Mouse (Mus musculus) CH12.LX (cell line): ENCODE measurements at regions not wholly inside any gene's neighbourhood (a gene's known extent, or its start where the extent isn't known, plus 50 kb on each side); places are given as distances from the start of the nearest gene placed in this dataset.

Source experiments
- DNase-seq: peaks from one replicate; pipeline ENCODE4 v3.0.0-alpha.2; 2013; ENCODE audit errors: extremely low read depth
- H3K27ac ChIP-seq: 2 replicates; pipeline ENCODE4 v1.5.1; 2012; ENCODE audit warnings: low read depth, mild to moderate bottlenecking, control low read depth, moderate library complexity; ENCODE audit not compliant: insufficient read depth
- H3K27me3 ChIP-seq: replicated peaks from 2 replicates; pipeline ENCODE3; 2012; ENCODE audit warnings: inconsistent platforms
- H3K36me3 ChIP-seq, 2 experiments: replicated peaks in 1 of 2; 2 replicates each; pipeline versions ENCODE3 to v1.6.1; 2012; ENCODE audit warnings: inconsistent platforms in 1 of 2, low read length in 1 of 2, mild to moderate bottlenecking in 1 of 2, mixed read lengths in 1 of 2, moderate library complexity in 1 of 2; ENCODE audit not compliant: control insufficient read depth in 1 of 2, insufficient read depth in 1 of 2
- H3K4me1 ChIP-seq, 2 experiments: 2 replicates each; pipeline ENCODE4 v1.6.1; 2012; ENCODE audit warnings: inconsistent platforms in 1 of 2, moderate library complexity in 1 of 2; ENCODE audit not compliant: insufficient read depth in 2 of 2, control insufficient read depth in 1 of 2
- H3K4me2 ChIP-seq: 2 replicates; pipeline ENCODE4 v1.6.1; 2012; ENCODE audit warnings: low read depth, mild to moderate bottlenecking, control low read depth; ENCODE audit not compliant: poor library complexity, insufficient read depth, severe bottlenecking
- H3K4me3 ChIP-seq, 3 experiments: fragments of 150-350 bp in 1 of 3; sonication (generic) in 1 of 3; replicated peaks in 1 of 3; 2 replicates each; pipeline versions ENCODE3 to v1.5.1; 2011 to 2012; ENCODE audit warnings: low read depth in 2 of 3, low read length in 2 of 3, mild to moderate bottlenecking in 2 of 3, moderate library complexity in 2 of 3, control low read depth in 1 of 3, improper control_type of control experiment in 1 of 3, inconsistent platforms in 1 of 3, mixed read lengths in 1 of 3; ENCODE audit not compliant: poor library complexity in 1 of 3
- H3K79me2 ChIP-seq: replicated peaks from 2 replicates; pipeline ENCODE4 v1.6.1; 2012; ENCODE audit warnings: mild to moderate bottlenecking, moderate library complexity; ENCODE audit not compliant: control insufficient read depth, poor library complexity, insufficient read depth, severe bottlenecking; ENCODE audit errors: extremely low read depth
- H3K9ac ChIP-seq: 2 replicates; pipeline ENCODE4 v1.6.1; 2012; ENCODE audit warnings: low read depth, mild to moderate bottlenecking, control low read depth, moderate library complexity; ENCODE audit not compliant: insufficient read depth
- H3K9me3 ChIP-seq: replicated peaks from 2 replicates; pipeline ENCODE3; 2012; ENCODE audit warnings: low read length, inconsistent platforms, mixed read lengths
- BHLHE40 ChIP-seq: IDR thresholded peaks from 2 replicates; pipeline ENCODE4 v1.6.1; 2011; ENCODE audit warnings: mild to moderate bottlenecking, low read depth, low read length, improper control_type of control experiment
- CHD1 ChIP-seq: IDR thresholded peaks from 2 replicates; pipeline ENCODE4 v1.6.1; 2012; ENCODE audit warnings: low read depth, low read length, improper control_type of control experiment, inconsistent platforms
- CHD2 ChIP-seq: IDR thresholded peaks from 2 replicates; pipeline ENCODE4 v1.6.1; 2011; ENCODE audit warnings: low read length, improper control_type of control experiment
- CTCF ChIP-seq, 2 experiments: IDR thresholded peaks in 1 of 2; conservative IDR thresholded peaks in 1 of 2; 2 replicates each; pipeline ENCODE4 v1.5.1; 2011 to 2012; ENCODE audit warnings: low read depth in 2 of 2, low read length in 2 of 2, improper control_type of control experiment in 1 of 2, inconsistent platforms in 1 of 2, mild to moderate bottlenecking in 1 of 2, moderate library complexity in 1 of 2
- E2F4 ChIP-seq: IDR thresholded peaks from 2 replicates; pipeline ENCODE4 v1.6.1; 2011; ENCODE audit warnings: low read depth, low read length, improper control_type of control experiment; ENCODE audit not compliant: insufficient replicate concordance
- ELF1 ChIP-seq: IDR thresholded peaks from 2 replicates; pipeline ENCODE4 v1.6.1; 2014; ENCODE audit warnings: low read depth, mild to moderate bottlenecking, inconsistent platforms, low read length, improper control_type of control experiment
- EP300 ChIP-seq: IDR thresholded peaks from 2 replicates; pipeline ENCODE4 v1.6.1; 2011; ENCODE audit warnings: low read length, improper control_type of control experiment
- ETS1 ChIP-seq: conservative IDR thresholded peaks from 2 replicates; pipeline ENCODE4 v1.6.1; 2012; ENCODE audit warnings: low read depth, mild to moderate bottlenecking, inconsistent platforms, low read length, improper control_type of control experiment, moderate library complexity
- GABPA ChIP-seq: IDR thresholded peaks from 2 replicates; pipeline ENCODE4 v1.6.1; 2012; ENCODE audit warnings: low read depth, low read length, improper control_type of control experiment, inconsistent platforms; ENCODE audit not compliant: insufficient replicate concordance
- HCFC1 ChIP-seq: IDR thresholded peaks from 2 replicates; pipeline ENCODE4 v1.6.1; 2012; ENCODE audit warnings: low read depth, mild to moderate bottlenecking, inconsistent platforms, low read length, improper control_type of control experiment
- IRF4 ChIP-seq: IDR thresholded peaks from 2 replicates; pipeline ENCODE4 v1.6.1; 2014; ENCODE audit warnings: low read depth, mild to moderate bottlenecking, inconsistent platforms, low read length, improper control_type of control experiment
- JUN ChIP-seq: IDR thresholded peaks from 2 replicates; pipeline ENCODE4 v1.6.1; 2011; ENCODE audit warnings: low read depth, mild to moderate bottlenecking, low read length, improper control_type of control experiment, moderate library complexity; ENCODE audit not compliant: insufficient read depth
- KAT2A ChIP-seq: IDR thresholded peaks from 2 replicates; pipeline ENCODE4 v1.6.1; 2012; ENCODE audit warnings: low read length, improper control_type of control experiment, inconsistent platforms; ENCODE audit not compliant: insufficient replicate concordance
- MAZ ChIP-seq: IDR thresholded peaks from 2 replicates; pipeline ENCODE4 v1.6.1; 2012; ENCODE audit warnings: low read depth, mild to moderate bottlenecking, inconsistent platforms, low read length, improper control_type of control experiment, moderate library complexity
- MEF2A ChIP-seq: IDR thresholded peaks from 2 replicates; pipeline ENCODE4 v1.6.1; 2014; ENCODE audit warnings: low read depth, mild to moderate bottlenecking, inconsistent platforms, low read length, improper control_type of control experiment, borderline replicate concordance
- MXI1 ChIP-seq: IDR thresholded peaks from 2 replicates; pipeline ENCODE4 v1.6.1; 2011; ENCODE audit warnings: mild to moderate bottlenecking, low read depth, low read length, improper control_type of control experiment
- MYC ChIP-seq: IDR thresholded peaks from 2 replicates; pipeline ENCODE4 v1.6.1; 2011; ENCODE audit warnings: low read depth, mild to moderate bottlenecking, improper control_type of control experiment, low read length
- NELFE ChIP-seq: IDR thresholded peaks from 2 replicates; pipeline ENCODE4 v1.6.1; 2011; ENCODE audit warnings: low read depth, low read length, improper control_type of control experiment
- PAX5 ChIP-seq: IDR thresholded peaks from 2 replicates; pipeline ENCODE4 v1.6.1; 2012; ENCODE audit warnings: low read length, inconsistent platforms, mixed read lengths
- RAD21 ChIP-seq: IDR thresholded peaks from 2 replicates; pipeline ENCODE4 v1.6.1; 2011; ENCODE audit warnings: low read depth, mild to moderate bottlenecking, low read length, improper control_type of control experiment, moderate library complexity
- RCOR1 ChIP-seq: conservative IDR thresholded peaks from 2 replicates; pipeline ENCODE4 v1.6.1; 2012; ENCODE audit warnings: low read depth, mild to moderate bottlenecking, inconsistent platforms, low read length, improper control_type of control experiment
- SIN3A ChIP-seq: IDR thresholded peaks from 2 replicates; pipeline ENCODE4 v1.6.1; 2012; ENCODE audit warnings: low read length, improper control_type of control experiment, inconsistent platforms
- SMC3 ChIP-seq: IDR thresholded peaks from 2 replicates; pipeline ENCODE4 v1.6.1; 2011; ENCODE audit warnings: low read depth, low read length, improper control_type of control experiment
- TBP ChIP-seq: conservative IDR thresholded peaks from 2 replicates; pipeline ENCODE4 v1.6.1; 2011; ENCODE audit warnings: low read depth, low read length, improper control_type of control experiment
- TCF12 ChIP-seq: IDR thresholded peaks from 2 replicates; pipeline ENCODE4 v1.6.1; 2014; ENCODE audit warnings: low read depth, mild to moderate bottlenecking, inconsistent platforms, low read length, improper control_type of control experiment
- UBTF ChIP-seq: IDR thresholded peaks from 2 replicates; pipeline ENCODE4 v1.6.1; 2012; ENCODE audit warnings: low read depth, mild to moderate bottlenecking, inconsistent platforms, low read length, improper control_type of control experiment, moderate library complexity
- USF1 ChIP-seq: IDR thresholded peaks from 2 replicates; pipeline ENCODE4 v1.6.1; 2014; ENCODE audit warnings: low read depth, mild to moderate bottlenecking, inconsistent platforms, low read length, improper control_type of control experiment
- USF2 ChIP-seq: conservative IDR thresholded peaks from 2 replicates; pipeline ENCODE4 v1.6.1; 2011; ENCODE audit warnings: low read depth, low read length, improper control_type of control experiment
- ZKSCAN1 ChIP-seq: IDR thresholded peaks from 2 replicates; pipeline ENCODE4 v1.6.1; 2012; ENCODE audit warnings: low read depth, inconsistent platforms, low read length, improper control_type of control experiment, borderline replicate concordance
- ZNF384 ChIP-seq: IDR thresholded peaks from 2 replicates; pipeline ENCODE4 v1.6.1; 2012; ENCODE audit warnings: low read depth, low read length, improper control_type of control experiment, inconsistent platforms
- dilution Hi-C: fragments of 300-500 bp; cut with MboI; formaldehyde crosslinking; loops from 2 replicates; pipeline ENCODE4 v1.14.3; 2020; ENCODE audit warnings: low sequenced_read_pairs; ENCODE audit not compliant: extremely low pct_unique_long_range_greater_than_20kb, extremely low pct_ligation_motif_present
- in situ Hi-C: fragments of 300-500 bp; cut with MboI; formaldehyde crosslinking; loops from 3 replicates; pipeline ENCODE4 v1.14.3; 2019; ENCODE audit warnings: low sequenced_read_pairs, low pct_ligation_motif_present, low pct_unique_long_range_greater_than_20kb, mixed read lengths

- TF ChIP-seq HCFC1 (peak; percentile 37), MAZ (0 out of 2 replicates have a peak, but pooled peaks have one; percentile 16), BHLHE40 (no peak), SIN3A (no peak), NELFE (no peak; the same call in 1 of the 2 replicates), ELF1 (peak; percentile 86), USF1 (no peak), ZNF384 (peak; percentile 20; the same call in 1 of the 2 replicates), CTCF (conservative IDR thresholded peaks at IDR 0.05 in 1 of 2, IDR thresholded peaks at IDR 0.05 in 1 of 2; ENCODE audit: low read depth in 2 of 2, low read length in 2 of 2) (peak in 1 of 2 experiments; percentile 45; a peak in 2 of 4 replicates), E2F4 (no peak), MEF2A (peak; percentile 54; the same call in 1 of the 2 replicates), IRF4 (peak; percentile 44; the same call in 1 of the 2 replicates), ETS1 (peak; percentile 38; the same call in 1 of the 2 replicates), EP300 (peak; percentile 33; the same call in 1 of the 2 replicates), RAD21 (peak; percentile 43), SMC3 (peak; percentile 22; the same call in 1 of the 2 replicates), CHD2 (no peak), KAT2A (no peak), TCF12 (peak; percentile 56; the same call in 1 of the 2 replicates)
- Histone ChIP-seq H3K4me3 (no peak overlapping the region), H3K9ac (no peak overlapping the region), H3K27me3 (no peaks in the 10 kb centered on the region), H3K79me2 (no peaks in the 10 kb centered on the region), H3K4me1 (peaks cover 2 to 26% of the 10 kb centered on the region in 2 experiments), H3K27ac (no peak overlapping the region), H3K9me3 (no peaks in the 10 kb centered on the region), H3K4me2 (no peak overlapping the region), H3K36me3 (no peaks in the 10 kb centered on the region)
- in situ Hi-C loops: no loop called here
- dilution Hi-C loops: no loop called here
- peak; percentile 88 for DNase-seq
These were observed 61.6 kb downstream of the Adm start for GRCm38 (mm10) chr7:110688884-110689681.

GRCm38 (mm10) chr7:110690241-110690640 is 62.8 kb downstream of the Adm start:
- dilution Hi-C loops: no loop called here
- Histone ChIP-seq H3K9me3 (no peaks in the 10 kb centered on the region), H3K27me3 (no peaks in the 10 kb centered on the region), H3K27ac (no peak overlapping the region), H3K4me2 (no peak overlapping the region), H3K36me3 (no peaks in the 10 kb centered on the region), H3K79me2 (no peaks in the 10 kb centered on the region), H3K4me3 (no peak overlapping the region), H3K4me1 (peaks cover 2 to 26% of the 10 kb centered on the region in 2 experiments), H3K9ac (no peak overlapping the region)
- TF ChIP-seq JUN (no peak), MXI1 (no peak), E2F4 (no peak), GABPA (no peak), RCOR1 (no peak), IRF4 (no peak), SMC3 (no peak), EP300 (no peak), ETS1 (no peak), CHD1 (no peak), MYC (no peak), NELFE (no peak), ZKSCAN1 (no peak), TBP (no peak), ZNF384 (no peak), UBTF (no peak), USF2 (no peak), USF1 (no peak), SIN3A (no peak), PAX5 (no peak)
- in situ Hi-C loops: no loop called here
- no peak for DNase-seq
